Mouse (Mus musculus) testis, adult 10 weeks (tissue): Measurements from ENCODE around the gene D630045J12Rik. TPM values are rescaled to one million over a fixed set of nuclear protein-coding genes. Genes with fewer than 3 reads are reported as not detected.

Experiments used
- polyA plus RNA-seq: library from polyadenylated mRNA; stranded (reverse); fragments of 350-450 nt; fragmentation: Illumina TruSeq; extraction: RNeasy Lipid Tissue Mini Kit (QIAGEN cat#74804); gene quantifications from one replicate; pipeline ENCODE4 v1.2.3, GENCODE M21; 2014; ENCODE audit warnings: low read depth, low replicate concordance

Gene D630045J12Rik
- 1.1 TPM for polyA plus RNA-seq

DNA sequence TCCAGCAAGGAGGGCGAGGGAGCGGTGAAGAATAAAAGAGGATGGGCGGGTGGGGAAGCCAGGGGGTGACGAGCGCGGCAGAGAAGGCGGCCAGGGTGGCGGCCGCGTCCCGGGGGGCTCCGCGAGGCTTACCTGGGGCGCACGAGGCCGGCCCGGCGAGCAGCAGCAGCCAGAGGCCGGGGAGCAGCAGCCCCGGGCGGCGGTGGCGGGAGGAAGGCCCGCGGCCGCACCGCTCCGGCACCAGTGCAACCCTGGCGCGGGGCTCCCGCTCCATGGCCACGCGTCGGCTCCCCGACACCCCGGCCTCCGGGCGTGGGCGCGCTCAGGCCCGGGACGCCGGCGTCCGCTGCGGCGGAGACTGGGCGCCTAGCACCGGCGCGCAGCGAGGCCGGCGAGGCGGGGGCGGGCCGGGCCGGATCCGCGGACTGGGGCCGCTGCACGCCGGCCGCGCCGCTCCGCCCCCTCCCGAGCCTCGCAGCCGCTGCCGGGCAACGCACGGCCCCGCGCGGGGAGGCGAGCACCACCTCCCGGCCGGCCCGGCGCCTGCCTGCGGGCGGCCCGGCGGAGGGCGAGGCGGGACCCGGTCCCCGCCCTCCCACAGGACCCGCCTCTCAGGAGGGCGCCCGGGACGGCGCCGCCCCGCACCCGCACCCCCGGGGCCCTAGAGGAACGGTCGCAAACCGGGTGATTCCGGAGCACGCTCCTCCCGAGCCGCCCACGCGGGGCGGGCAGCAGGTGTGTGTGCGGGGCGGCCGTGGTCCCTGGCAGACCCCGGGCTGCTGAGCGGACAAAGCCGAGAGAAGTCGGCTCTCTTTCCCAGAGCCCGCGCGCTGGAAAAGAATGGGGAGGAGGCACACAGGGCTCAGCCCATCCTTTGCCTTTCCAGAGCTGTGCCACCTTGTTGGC, at the start of gene D630045J12Rik:
TSS of gene D630045J12Rik (minus strand) at position 274 of the 906 bp plus-strand sequence.

DNA sequence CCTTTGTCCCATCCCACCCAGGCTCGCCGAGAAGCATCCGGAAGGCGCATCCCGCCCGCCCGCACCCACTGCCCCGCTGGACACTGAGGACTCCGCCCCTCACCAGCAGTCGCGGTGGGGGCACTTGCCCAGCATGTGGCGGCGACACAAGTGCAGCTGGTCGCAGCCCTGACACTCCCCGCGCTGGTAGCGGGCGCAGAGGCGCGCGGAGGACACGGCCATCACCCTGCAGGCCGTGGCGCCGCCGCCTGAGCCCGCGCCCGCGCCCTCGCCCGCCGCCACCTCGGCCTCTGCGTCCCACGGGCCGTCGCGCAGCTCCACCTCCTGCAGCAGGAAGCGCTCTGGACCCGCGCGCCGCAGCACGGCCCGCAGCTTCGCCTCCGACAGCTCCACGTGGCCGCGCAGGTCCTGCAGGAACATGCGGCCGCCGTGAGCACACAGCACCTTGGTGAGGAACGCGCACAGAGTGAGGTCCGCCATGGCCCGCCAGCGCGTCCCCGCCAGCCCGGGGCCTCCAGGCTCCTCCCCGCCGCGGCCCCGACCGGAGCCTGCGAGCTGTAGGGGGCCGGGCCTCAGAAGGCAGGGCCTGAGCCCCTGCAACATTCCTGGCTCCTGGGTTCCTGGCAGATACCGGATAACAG, 45.1 kb upstream of the D630045J12Rik start, which contains the start of gene Zc3hav1l:
TSS of gene Zc3hav1l (minus strand) at position 499 of the 641 bp plus-strand sequence.

DNA sequence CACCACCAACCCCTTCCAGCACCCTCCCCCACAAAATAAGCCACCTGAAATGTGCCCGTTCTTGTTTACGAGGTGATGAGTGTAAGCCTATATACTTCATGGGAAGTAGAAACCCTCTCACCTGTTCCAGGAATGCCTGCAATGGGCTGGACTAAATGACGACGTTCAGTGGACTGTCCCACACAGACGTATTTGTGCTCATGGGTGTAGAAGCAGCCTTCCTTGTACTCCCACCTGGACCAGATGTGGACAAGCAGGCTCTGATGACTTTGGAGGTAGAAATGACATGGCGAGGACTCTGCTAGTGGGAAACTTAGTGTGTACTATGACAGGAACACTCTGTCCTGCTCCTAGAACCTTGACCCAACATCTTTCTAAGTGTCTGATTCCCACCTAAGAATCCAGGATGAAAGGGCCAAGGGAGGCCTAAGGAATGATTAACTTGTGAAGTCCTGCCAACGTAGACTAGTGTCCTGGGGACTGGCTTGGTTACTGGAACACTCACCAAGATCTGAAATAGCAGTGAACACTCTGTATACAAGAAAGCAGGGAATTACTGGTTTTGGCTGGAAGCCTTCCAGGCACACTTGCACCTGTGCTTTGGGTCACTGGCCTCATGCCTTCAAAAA, 129.5 kb downstream of the D630045J12Rik start, which contains the start of gene Atp6v0a4:
TSS of gene Atp6v0a4 (minus strand) at position 380 of the 629 bp plus-strand sequence.

DNA sequence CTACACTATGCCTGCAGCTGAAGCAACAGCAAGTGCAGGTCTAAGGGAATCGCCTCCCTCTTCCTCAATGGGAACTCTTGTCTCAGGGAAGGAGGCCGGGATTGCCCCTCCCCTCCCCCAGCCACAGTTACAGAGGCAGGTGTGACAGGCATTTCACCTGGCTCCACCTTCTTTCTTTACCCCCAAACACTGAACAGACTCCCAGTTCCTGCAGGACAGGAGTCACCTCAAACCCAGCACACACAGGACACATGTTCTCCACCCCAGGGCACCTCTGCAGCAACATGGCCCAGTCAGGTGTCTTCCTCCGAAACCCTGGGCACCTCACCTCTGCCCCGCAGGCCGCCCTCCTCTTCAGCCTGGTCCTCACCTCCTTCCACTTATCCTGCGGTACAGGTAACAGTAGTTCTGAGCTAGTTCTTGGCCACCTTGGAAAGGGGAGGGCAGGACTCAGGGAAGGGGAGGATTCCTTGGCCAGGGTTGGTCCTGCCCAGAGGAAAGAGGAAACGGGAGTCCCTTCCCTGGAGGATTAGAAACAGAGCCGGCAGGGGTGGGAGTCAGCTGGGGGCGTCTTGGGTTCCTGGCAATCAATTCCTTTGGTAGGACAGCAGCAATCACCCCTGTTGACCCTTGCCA, 144.5 kb downstream of the D630045J12Rik start, which contains the start of gene Tmem213:
TSS of gene Tmem213 (plus strand) at position 96 of the 636 bp plus-strand sequence.

Other genes starting within 250 kb of the D630045J12Rik start
- 0.49 TPM for gene Svopl, start 207.0 kb downstream of the D630045J12Rik start, polyA plus RNA-seq
- gene Tmem213, start 144.8 kb downstream of the D630045J12Rik start, polyA plus RNA-seq = not detected
- 0.42 TPM for gene Atp6v0a4, start 129.4 kb downstream of the D630045J12Rik start, polyA plus RNA-seq
- gene Zc3hav1l, start 45.2 kb upstream of the D630045J12Rik start, polyA plus RNA-seq = 1.4 TPM
- gene Zc3hav1, start 100.6 kb upstream of the D630045J12Rik start, polyA plus RNA-seq = 6.7 TPM
- gene Ttc26, start 127.5 kb upstream of the D630045J12Rik start, polyA plus RNA-seq = 43.7 TPM
- 54.8 TPM for gene Ubn2, start 179.9 kb upstream of the D630045J12Rik start, polyA plus RNA-seq